Mouse (Mus musculus) heart, embryonic 13.5 days (tissue): Measurements from ENCODE around the gene Cfi. TPM values are rescaled to one million over a fixed set of nuclear protein-coding genes. Genes with fewer than 3 reads are reported as not detected.
A peak's percentile ranks its signal among the peaks of the same experiment; 100 is the strongest.

Experiments used
- ATAC-seq: fragments of 200-750 bp; cut with Nextera tagmentation; 2 replicates; pipeline ENCODE4 v1.8.0; 2017; ENCODE audit warnings: moderate TSS enrichment; ENCODE audit not compliant: insufficient number of reproducible peaks, low FRiP score, low TSS enrichment; ENCODE audit errors: extremely low read depth
- H3K27ac ChIP-seq: fragments of 300-500 bp; sonication (generic); replicated peaks from 2 replicates; pipeline ENCODE4 v1.5.1; 2015; ENCODE audit warnings: moderate library complexity, mild to moderate bottlenecking, inconsistent platforms
- H3K27me3 ChIP-seq: fragments of 300-500 bp; sonication (generic); replicated peaks from 2 replicates; pipeline ENCODE4 v1.6.1; 2015; ENCODE audit warnings: mild to moderate bottlenecking, inconsistent platforms
- H3K36me3 ChIP-seq: fragments of 300-500 bp; sonication (generic); 2 replicates; pipeline ENCODE4 v1.6.1; 2015; ENCODE audit warnings: mild to moderate bottlenecking, inconsistent platforms
- H3K4me1 ChIP-seq: fragments of 300-500 bp; sonication (generic); 2 replicates; pipeline ENCODE4 v1.6.1; 2015; ENCODE audit warnings: inconsistent platforms
- H3K4me2 ChIP-seq: fragments of 300-500 bp; sonication (generic); 2 replicates; pipeline ENCODE4 v1.6.1; 2015; ENCODE audit warnings: inconsistent platforms, mild to moderate bottlenecking, moderate library complexity
- H3K4me3 ChIP-seq: fragments of 300-500 bp; sonication (generic); 2 replicates; pipeline ENCODE4 v1.5.1; 2015; ENCODE audit warnings: moderate library complexity, mild to moderate bottlenecking, inconsistent platforms
- H3K9ac ChIP-seq: fragments of 300-500 bp; sonication (generic); 2 replicates; pipeline ENCODE4 v1.6.1; 2015; ENCODE audit warnings: inconsistent platforms, mild to moderate bottlenecking, moderate library complexity
- H3K9me3 ChIP-seq: fragments of 300-500 bp; sonication (generic); 2 replicates; pipeline ENCODE4 v1.6.1; 2016; ENCODE audit warnings: inconsistent platforms
- WGBS: fragments of 180-500 bp; shearing (Covaris S2); methylation state at CpG from one replicate; pipeline ENCODE4 v1.1.7; 2015; ENCODE audit warnings: mixed read lengths; 5-methylcytosine and 5-hydroxymethylcytosine counted together
- polyA plus RNA-seq: library from polyadenylated mRNA; unstranded; fragments of >200 nt; fragmentation: Nextera tagmentation; extraction: Ambion mirVana; gene quantifications from 2 replicates; pipeline ENCODE4 v1.2.1, GENCODE M21; 2015

Gene Cfi
- polyA plus RNA-seq, 1 experiment from 2014 or later = 3.0 TPM

DNA sequence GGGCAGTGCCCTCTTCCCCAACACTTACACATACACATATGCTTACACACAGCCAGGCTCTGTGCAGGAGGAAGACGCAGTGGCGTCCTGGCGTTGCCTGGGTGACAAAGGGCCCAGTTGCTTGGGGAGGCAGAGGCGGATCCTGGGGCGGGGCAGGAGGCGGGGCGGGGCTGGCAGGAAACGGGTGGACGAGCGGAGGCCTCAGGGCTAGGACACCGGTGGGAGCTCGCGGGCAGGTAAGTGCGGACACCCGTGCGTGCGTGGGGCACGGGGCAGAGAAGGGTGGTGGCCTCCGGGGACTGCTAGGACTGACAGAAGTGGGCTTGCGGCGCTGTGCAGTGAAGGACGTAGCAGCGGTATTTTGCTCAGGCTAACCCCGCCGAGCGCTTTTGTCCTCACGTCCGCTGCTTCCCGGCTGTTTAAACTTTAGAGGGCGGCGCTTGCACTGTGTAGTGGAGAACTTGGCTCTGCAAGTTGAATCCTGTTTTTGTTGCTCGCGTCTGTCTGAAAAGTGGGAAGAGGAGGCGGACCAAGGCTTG is 65.7 kb downstream of the Cfi start, which contains the start of gene Casp6:
Gene Casp6 (plus strand): TSS at position 155 of the 539 bp plus-strand sequence.
- Histone ChIP-seq H3K36me3 (peaks cover 9% of the 10 kb centered on the region), H3K27me3 (no peaks in the 10 kb centered on the region), H3K4me2 (peak within 1 kb of the TSS; percentile 88), H3K4me1 (peaks cover 45% of the 10 kb centered on the region), H3K27ac (peak within 1 kb of the TSS; percentile 86), H3K9ac (peak within 1 kb of the TSS; percentile 83), H3K4me3 (peak within 1 kb of the TSS; percentile 85), H3K9me3 (no peaks in the 10 kb centered on the region)
- ATAC-seq = peak; percentile 75
- WGBS = 0% methylated on average over 34 of the region's 34 CpGs

DNA sequence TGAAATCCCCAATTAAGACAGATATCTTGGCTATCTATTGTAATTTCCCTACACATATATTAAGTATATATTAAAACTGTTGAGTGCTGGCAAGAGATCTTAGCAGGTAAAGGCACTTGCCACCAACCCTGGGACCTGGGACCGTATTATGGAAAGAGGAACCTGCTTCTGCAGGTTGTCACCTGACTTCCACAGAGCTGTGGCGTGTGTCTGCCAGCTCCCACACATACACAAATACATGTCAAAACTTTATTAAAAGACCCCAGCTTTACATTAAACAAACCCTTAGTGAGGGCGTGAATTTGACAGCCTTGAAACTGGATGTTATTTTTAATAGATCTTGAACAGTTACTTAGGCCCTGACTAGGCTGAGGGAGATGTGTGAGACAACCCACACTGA is 67.7 kb downstream of the Cfi start:
- 85% methylated on average over 3 of the region's 3 CpGs for WGBS
- no peak overlapping the region for H3K27ac ChIP-seq
- peaks cover 33% of the 10 kb centered on the region for H3K4me1 ChIP-seq
- peaks cover 25% of the 10 kb centered on the region for H3K36me3 ChIP-seq
- peak overlapping the region; percentile 88 for H3K4me2 ChIP-seq
- H3K9ac ChIP-seq = no peak overlapping the region
- no peaks in the 10 kb centered on the region for H3K27me3 ChIP-seq
- no peak overlapping the region for H3K4me3 ChIP-seq
- no peaks in the 10 kb centered on the region for H3K9me3 ChIP-seq
- no peak for ATAC-seq

DNA sequence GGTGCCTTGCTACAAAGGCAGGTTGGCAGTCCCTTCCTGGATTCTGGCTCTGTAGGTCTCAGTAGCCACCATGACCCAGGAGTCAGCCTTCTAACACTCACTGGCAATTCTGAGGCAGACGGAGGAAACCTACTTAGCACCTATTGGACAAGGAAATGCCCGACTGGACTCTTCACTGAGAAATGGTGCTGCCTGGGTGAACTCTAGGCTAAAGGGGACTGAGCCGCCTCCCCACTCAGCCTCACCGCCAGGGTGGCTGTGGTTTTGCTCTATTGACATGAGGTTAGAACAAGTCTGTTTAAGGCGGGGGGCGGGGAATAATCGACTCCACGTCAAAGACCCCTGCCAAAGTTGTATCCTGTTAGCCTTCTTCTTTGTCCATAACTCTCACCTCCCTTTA is 68.2 kb downstream of the Cfi start:
- Histone ChIP-seq H3K36me3 (peaks cover 30% of the 10 kb centered on the region), H3K4me3 (no peak overlapping the region), H3K4me1 (peaks cover 33% of the 10 kb centered on the region), H3K4me2 (peak overlapping the region; percentile 17), H3K27ac (no peak overlapping the region), H3K9ac (no peak overlapping the region), H3K27me3 (no peaks in the 10 kb centered on the region), H3K9me3 (no peaks in the 10 kb centered on the region)
- ATAC-seq = no peak
- 80% methylated on average over 8 of the region's 8 CpGs for WGBS

GRCm38 (mm10) chr3:129904381-129905132 is 68.9 kb downstream of the Cfi start:
- 80% methylated on average over 7 of the region's 7 CpGs for WGBS
- Histone ChIP-seq H3K36me3 (peaks cover 37% of the 10 kb centered on the region), H3K4me1 (peaks cover 33% of the 10 kb centered on the region), H3K27ac (no peak overlapping the region), H3K9me3 (no peaks in the 10 kb centered on the region), H3K4me2 (no peak overlapping the region), H3K27me3 (no peaks in the 10 kb centered on the region), H3K9ac (no peak overlapping the region), H3K4me3 (no peak overlapping the region)
- ATAC-seq = no peak

GRCm38 (mm10) chr3:129912025-129912424 is 76.3 kb downstream of the Cfi start:
- Histone ChIP-seq H3K36me3 (peaks cover 82% of the 10 kb centered on the region), H3K4me3 (no peak overlapping the region), H3K9ac (no peak overlapping the region), H3K27ac (no peak overlapping the region), H3K9me3 (no peaks in the 10 kb centered on the region), H3K27me3 (no peaks in the 10 kb centered on the region), H3K4me1 (no peaks in the 10 kb centered on the region), H3K4me2 (no peak overlapping the region)
- no peak for ATAC-seq
- WGBS = 88% methylated on average over 14 of the region's 14 CpGs

GRCm38 (mm10) chr3:129913241-129913640 is 77.6 kb downstream of the Cfi start:
- no peak for ATAC-seq
- Histone ChIP-seq H3K36me3 (peaks cover 73% of the 10 kb centered on the region), H3K4me1 (no peaks in the 10 kb centered on the region), H3K27me3 (no peaks in the 10 kb centered on the region), H3K4me2 (no peak overlapping the region), H3K27ac (no peak overlapping the region), H3K9me3 (no peaks in the 10 kb centered on the region), H3K4me3 (no peak overlapping the region), H3K9ac (no peak overlapping the region)
- 88% methylated on average over 13 of the region's 13 CpGs for WGBS

- ATAC-seq = no peak
- Histone ChIP-seq H3K27ac (no peak overlapping the region), H3K4me3 (no peak overlapping the region), H3K36me3 (peaks cover 32% of the 10 kb centered on the region), H3K9ac (no peak overlapping the region), H3K9me3 (no peaks in the 10 kb centered on the region), H3K4me1 (no peaks in the 10 kb centered on the region), H3K4me2 (no peak overlapping the region), H3K27me3 (no peaks in the 10 kb centered on the region)
- 60% methylated on average over 3 of the region's 3 CpGs for WGBS
These were observed 81.7 kb downstream of the Cfi start for GRCm38 (mm10) chr3:129917424-129917823.

GRCm38 (mm10) chr3:129918434-129918833 is 82.8 kb downstream of the Cfi start:
- no peak for ATAC-seq
- H3K4me3 ChIP-seq = no peak overlapping the region
- H3K9ac ChIP-seq = no peak overlapping the region
- no peaks in the 10 kb centered on the region for H3K4me1 ChIP-seq
- 17% methylated on average over 13 of the region's 13 CpGs for WGBS
- H3K9me3 ChIP-seq = no peaks in the 10 kb centered on the region
- peaks cover 22% of the 10 kb centered on the region for H3K36me3 ChIP-seq
- H3K27me3 ChIP-seq = no peaks in the 10 kb centered on the region
- H3K27ac ChIP-seq = no peak overlapping the region
- H3K4me2 ChIP-seq = no peak overlapping the region

- Histone ChIP-seq H3K4me1 (no peaks in the 10 kb centered on the region), H3K4me2 (no peak overlapping the region), H3K9ac (no peak overlapping the region), H3K27ac (no peak overlapping the region), H3K4me3 (no peak overlapping the region), H3K9me3 (no peaks in the 10 kb centered on the region), H3K36me3 (no peaks in the 10 kb centered on the region), H3K27me3 (no peaks in the 10 kb centered on the region)
- ATAC-seq = no peak
- 85% methylated on average over 7 of the region's 7 CpGs for WGBS
These were observed 87.9 kb downstream of the Cfi start for GRCm38 (mm10) chr3:129923581-129923980.

Other genes starting within 250 kb of the Cfi start
- 1.3 TPM in 2 replicates for gene Egf, start 80.6 kb upstream of the Cfi start, polyA plus RNA-seq
- not detected in 2 replicates for gene Lrit3, start 31.9 kb upstream of the Cfi start, polyA plus RNA-seq
- gene Rrh, start 13.3 kb upstream of the Cfi start, polyA plus RNA-seq = not detected in 2 replicates
- gene Gar1, start 4.5 kb upstream of the Cfi start, polyA plus RNA-seq = 40.7 and 41.5 TPM in 2 replicates
- 54.6 and 61.4 TPM in 2 replicates for gene Pla2g12a, start 42.7 kb downstream of the Cfi start, polyA plus RNA-seq
- gene Casp6, start 65.5 kb downstream of the Cfi start, polyA plus RNA-seq = 67.6 and 71.5 TPM in 2 replicates
- 3.6 and 4.3 TPM in 2 replicates for gene Mcub, start 134.3 kb downstream of the Cfi start, polyA plus RNA-seq
- gene Sec24b, start 225.7 kb downstream of the Cfi start, polyA plus RNA-seq = 24.5 and 25.3 TPM in 2 replicates